Comparison of ENCODE assay signal across 8 mouse cellular contexts in the genomic region with DNA sequence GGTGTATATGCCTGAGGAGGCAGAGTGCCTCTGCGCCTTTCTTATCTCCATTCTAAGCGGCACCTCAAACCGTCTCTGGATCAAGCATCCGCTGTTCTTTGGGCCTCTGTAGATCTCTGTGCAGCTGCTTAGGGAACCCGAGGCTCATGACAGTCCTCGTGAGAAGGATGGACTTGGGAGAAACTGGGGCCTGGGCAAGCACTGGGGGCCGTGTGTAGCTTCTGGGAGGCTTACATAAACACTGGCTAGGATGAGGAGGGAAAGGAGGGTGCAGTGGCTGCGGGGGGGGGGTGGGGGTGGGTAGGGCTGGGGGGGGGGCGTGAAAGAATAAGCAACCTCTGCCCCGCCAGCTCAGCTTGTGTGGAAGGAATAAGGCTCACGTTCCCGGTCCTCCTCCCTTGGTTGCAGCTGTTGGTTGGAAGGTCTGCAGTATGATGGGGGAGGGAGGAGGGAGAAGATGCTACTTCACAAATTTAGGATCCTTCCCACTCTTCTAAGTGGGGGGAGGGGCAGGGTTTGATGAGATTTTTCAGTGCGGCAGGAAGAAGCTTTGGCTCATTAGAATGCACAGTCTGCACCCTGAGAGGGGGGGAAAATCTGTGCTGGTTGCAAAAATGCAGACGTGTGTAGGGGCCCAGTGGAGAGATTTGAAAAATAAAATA. TPM values are rescaled to one million over a fixed set of nuclear protein-coding genes. Genes with fewer than 3 reads are reported as not detected.
A peak's percentile ranks its signal among the peaks of the same experiment; 100 is the strongest.
DNase-seq lines count a peak whose midpoint lies in the region; ATAC-seq lines count a peak whose summit lies in the region.

No protein-coding gene starts in this region.

- H3K27me3 ChIP-seq in liver, embryonic 16.5 days (ENCODE audit: control insufficient read depth, insufficient read depth, low read depth, low read length) = no peaks in the 10 kb centered on the region

- H3K27ac ChIP-seq in liver, embryonic 16.5 days (ENCODE audit: low read length) = peak overlapping the region; percentile 79

- no peak overlapping the region for H3K9ac ChIP-seq in liver, embryonic 16.5 days (ENCODE audit: low read depth, low read length)

- H3K4me1 ChIP-seq in liver, embryonic 16.5 days (ENCODE audit: control insufficient read depth, low read depth, low read length) = peaks cover 51% of the 10 kb centered on the region

- 23% methylated on average over 13 of the region's 14 CpGs for WGBS in liver, embryonic 16.5 days (ENCODE audit: insufficient replicate concordance)

- H3K36me3 ChIP-seq in liver, embryonic 16.5 days (ENCODE audit: control insufficient read depth, insufficient read depth) = no peaks in the 10 kb centered on the region

- no peak overlapping the region for H3K4me3 ChIP-seq in liver, embryonic 16.5 days (ENCODE audit: low read depth, low read length)

- H3K9me3 ChIP-seq in liver, embryonic 16.5 days (replicated peaks; ENCODE audit: control insufficient read depth, low read length) = no peaks in the 10 kb centered on the region

- no peak for ATAC-seq in liver, embryonic 16.5 days (ENCODE audit: low read depth)

- H3K4me2 ChIP-seq in liver, embryonic 16.5 days (ENCODE audit: low read depth, low read length) = no peak overlapping the region

- DNase-seq in cerebellum, adult 9-10 months = peak; percentile 78
- DNase-seq in cerebellum, adult 8-10 months = no peak
- peak; percentile 47 for DNase-seq in embryo, embryonic 9.5 days (ENCODE audit: extremely low spot score)
- DNase-seq in heart, adult 9 months (ENCODE audit: low spot score in 2 of 2) = peak; percentile 84 to 90
- DNase-seq in kidney, adult 8-10 months = peak; percentile 39 to 66
- peak; percentile 75 for DNase-seq in right cerebral cortex, postnatal 14 days
- no peak for DNase-seq in natural killer cell, adult 2 months (ENCODE audit: low spot score in 2 of 2)

RNA-seq across cellular contexts. Expression of gene Nr1d1, which starts 6.8 kb away (rescaled TPM):
- 0.65 and 0.66 TPM in 2 replicates for polyA plus RNA-seq in liver, embryonic 16.5 days (2015; fragmentation: Nextera tagmentation; extraction: Ambion mirVana)

RNA-seq across cellular contexts. Expression of gene Msl1, which starts 13.3 kb away (rescaled TPM):
- 4.9 and 5.3 TPM in 2 replicates for polyA plus RNA-seq in liver, embryonic 16.5 days (2015; fragmentation: Nextera tagmentation; extraction: Ambion mirVana)

RNA-seq across cellular contexts. Expression of gene Casc3, which starts 22.7 kb away (rescaled TPM):
- 11.6 and 13.6 TPM in 2 replicates for polyA plus RNA-seq in liver, embryonic 16.5 days (2015; fragmentation: Nextera tagmentation; extraction: Ambion mirVana)

RNA-seq across cellular contexts. Expression of gene Thra, which starts 41.5 kb away (rescaled TPM):
- 6.5 and 7.7 TPM in 2 replicates for polyA plus RNA-seq in liver, embryonic 16.5 days (2015; fragmentation: Nextera tagmentation; extraction: Ambion mirVana)

RNA-seq across cellular contexts. Expression of gene Med24, which starts 52.7 kb away (rescaled TPM):
- 22.8 and 23.8 TPM in 2 replicates for polyA plus RNA-seq in liver, embryonic 16.5 days (2015; fragmentation: Nextera tagmentation; extraction: Ambion mirVana)

Comparison
In these comparisons a context has a peak if more than half of its experiments do, and no peak if none do; other contexts are left out.
1. DNase-seq: peak in cerebellum, adult 9-10 months (single experiment), embryo, embryonic 9.5 days (single experiment), heart, adult 9 months (2 of 2), kidney, adult 8-10 months (2 of 2) and right cerebral cortex, postnatal 14 days (single experiment); none in cerebellum, adult 8-10 months (single experiment) and natural killer cell, adult 2 months (0 of 2).